Mouse (Mus musculus) kidney, postnatal 14 days (tissue): ENCODE results near the gene Ccdc71l.
A peak's percentile ranks its signal among the peaks of the same experiment; 100 is the strongest.

Experiments
- DNase-seq: peaks from one replicate; pipeline ENCODE4 v3.0.0; 2022; ENCODE audit warnings: mixed read lengths

Gene Ccdc71l

GRCm38 (mm10) chr12:32378528-32379295 lies at the start of gene Ccdc71l:
Gene Ccdc71l, plus strand, starts transcription at chr12:32378704.
- DNase-seq: peak; percentile 89

- DNase-seq: no peak
These were observed 39.4 kb upstream of the Ccdc71l start for GRCm38 (mm10) chr12:32339078-32339477.

GRCm38 (mm10) chr12:32343487-32343886 lies 35.0 kb upstream of the Ccdc71l start:
- DNase-seq: no peak

GRCm38 (mm10) chr12:32346121-32346520 lies 32.4 kb upstream of the Ccdc71l start:
- no peak for DNase-seq

GRCm38 (mm10) chr12:32348493-32348892 lies 30.0 kb upstream of the Ccdc71l start:
- DNase-seq: no peak

- DNase-seq: no peak
These were observed 26.6 kb upstream of the Ccdc71l start for GRCm38 (mm10) chr12:32351874-32352273.

GRCm38 (mm10) chr12:32379296-32379725 lies 807 bp downstream of the Ccdc71l start:
- peak; percentile 91 for DNase-seq

- DNase-seq: no peak
These were observed 1.2 kb downstream of the Ccdc71l start for GRCm38 (mm10) chr12:32379731-32380130.

GRCm38 (mm10) chr12:32380457-32380856 lies 2.0 kb downstream of the Ccdc71l start:
- no peak for DNase-seq

- DNase-seq: no peak
These were observed 2.5 kb downstream of the Ccdc71l start for GRCm38 (mm10) chr12:32381011-32381410.

GRCm38 (mm10) chr12:32419537-32419936 lies 41.0 kb downstream of the Ccdc71l start:
- DNase-seq: no peak

- DNase-seq: no peak
These were observed 49.3 kb downstream of the Ccdc71l start for GRCm38 (mm10) chr12:32427832-32428231.

- DNase-seq: no peak
These were observed 52.5 kb downstream of the Ccdc71l start for GRCm38 (mm10) chr12:32431004-32431403.
